Mouse (Mus musculus): ENCODE data around the gene St6gal1.

St6gal1 gene

DNA sequence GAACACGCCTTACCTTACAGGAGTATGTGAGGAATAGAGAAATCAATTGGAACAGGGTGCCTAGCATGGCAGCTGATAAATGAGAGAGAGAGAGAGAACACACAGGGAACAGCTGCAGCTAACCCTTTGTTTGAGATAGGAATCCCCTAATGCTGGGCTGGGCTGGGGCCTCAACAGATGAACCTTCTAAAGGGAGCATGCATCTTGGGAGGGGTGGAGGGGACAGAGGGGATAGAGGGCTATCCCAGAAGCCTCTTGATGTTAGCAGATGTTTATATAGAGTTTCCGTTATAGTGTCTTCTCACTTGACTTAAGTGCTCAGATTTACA is 26.9 kb downstream of the St6gal1 start:
- no peak for DNase-seq

DNA sequence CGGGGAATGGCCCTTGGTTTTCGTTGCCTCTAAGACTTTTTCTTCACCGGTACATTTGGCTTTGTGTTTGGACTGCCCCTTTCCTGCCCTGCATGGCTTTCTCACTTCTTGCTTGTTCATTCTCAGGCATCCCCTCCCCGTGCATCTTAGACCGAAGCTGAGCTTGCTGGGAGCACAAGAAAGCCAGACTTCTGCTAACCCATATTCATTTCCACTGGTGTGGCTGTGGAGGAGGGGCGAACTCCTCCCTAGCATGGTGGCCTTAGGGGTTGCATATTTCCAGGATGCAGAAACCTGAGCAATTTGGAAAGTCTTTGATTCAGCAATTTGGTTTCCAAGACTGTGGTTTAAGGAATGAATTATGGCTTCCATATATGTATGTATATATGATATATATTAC is 29.1 kb downstream of the St6gal1 start:
- no peak for DNase-seq

- DNase-seq = no peak
Observed at GRCm38 (mm10) chr16:23254062-23254461, 29.5 kb downstream of the St6gal1 start.

- DNase-seq = no peak
Observed at GRCm38 (mm10) chr16:23256638-23257037, 32.1 kb downstream of the St6gal1 start.

DNA sequence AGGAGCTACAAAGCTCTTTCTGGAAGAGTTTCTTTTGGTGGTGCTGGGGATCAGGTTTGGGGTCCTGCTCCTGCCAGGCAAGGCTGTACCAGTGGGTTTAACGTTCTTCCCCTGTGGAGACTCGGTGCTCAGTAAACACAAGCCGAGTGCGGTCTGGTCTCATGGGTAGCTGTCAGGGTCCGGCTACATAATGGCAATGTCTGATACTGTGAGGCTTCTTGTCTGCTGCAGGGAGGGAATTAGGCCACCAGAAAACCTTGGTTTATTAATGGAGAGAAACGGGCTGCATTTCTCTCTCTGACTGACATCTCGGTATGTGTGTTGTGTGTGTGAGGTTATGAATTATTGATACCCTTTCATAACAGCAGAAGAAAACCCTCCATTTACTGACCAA is 33.9 kb downstream of the St6gal1 start:
- DNase-seq = no peak

GRCm38 (mm10) chr16:23258823-23259457 is 34.4 kb downstream of the St6gal1 start:
- DNase-seq = no peak

- no peak for DNase-seq
Observed at GRCm38 (mm10) chr16:23259580-23259979, 35.0 kb downstream of the St6gal1 start.

DNA sequence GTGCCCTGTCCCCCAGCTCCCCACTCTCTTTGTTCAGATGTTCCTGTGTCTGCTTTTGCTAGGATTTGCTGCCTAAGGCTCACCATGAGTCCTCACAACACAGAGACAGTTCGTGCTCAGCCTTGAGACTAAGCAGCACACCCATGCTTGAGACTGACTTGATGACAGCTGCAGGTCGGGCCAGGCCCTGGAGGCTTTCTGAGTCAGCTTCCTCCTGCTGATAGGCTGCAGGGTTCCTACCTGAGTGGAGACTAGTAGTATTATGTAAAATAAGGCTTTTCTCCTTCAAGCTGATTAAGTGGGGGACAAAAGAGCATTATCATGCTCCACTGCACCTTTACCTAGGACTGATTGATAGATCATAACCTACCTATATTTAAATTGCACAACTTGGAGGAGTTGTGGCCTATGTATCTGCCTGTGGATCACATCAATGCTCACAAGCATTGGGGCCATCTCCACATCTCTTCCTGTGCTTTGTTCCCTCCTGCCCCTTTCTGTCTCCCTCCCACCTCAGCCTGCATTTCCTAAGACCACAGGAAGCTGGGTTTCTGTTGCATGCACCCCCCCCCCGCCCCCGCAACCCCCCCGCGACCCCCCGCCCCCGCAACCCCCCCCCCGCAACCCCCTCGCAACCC is 37.7 kb downstream of the St6gal1 start:
- DNase-seq = peak; percentile 52

DNA sequence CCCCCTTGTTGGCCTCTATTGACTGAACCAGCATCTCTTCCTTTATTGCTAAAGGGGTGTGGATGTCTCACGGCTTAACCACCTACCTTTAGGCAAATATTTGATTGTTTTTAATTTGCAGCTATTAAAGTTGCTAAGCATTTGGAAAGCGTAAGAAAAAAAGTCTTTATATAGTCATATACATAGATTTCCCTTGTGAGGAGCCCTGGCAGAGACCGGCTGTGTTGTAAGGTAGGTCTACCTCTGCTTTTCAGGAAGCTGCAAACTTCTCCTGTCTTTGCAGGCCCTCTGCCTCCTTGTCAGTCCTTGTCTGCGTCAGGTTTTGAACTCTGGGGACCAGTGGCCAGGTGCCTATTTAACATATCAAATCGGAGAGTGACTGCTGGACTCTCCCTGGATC is 38.3 kb downstream of the St6gal1 start:
- no peak for DNase-seq

DNA sequence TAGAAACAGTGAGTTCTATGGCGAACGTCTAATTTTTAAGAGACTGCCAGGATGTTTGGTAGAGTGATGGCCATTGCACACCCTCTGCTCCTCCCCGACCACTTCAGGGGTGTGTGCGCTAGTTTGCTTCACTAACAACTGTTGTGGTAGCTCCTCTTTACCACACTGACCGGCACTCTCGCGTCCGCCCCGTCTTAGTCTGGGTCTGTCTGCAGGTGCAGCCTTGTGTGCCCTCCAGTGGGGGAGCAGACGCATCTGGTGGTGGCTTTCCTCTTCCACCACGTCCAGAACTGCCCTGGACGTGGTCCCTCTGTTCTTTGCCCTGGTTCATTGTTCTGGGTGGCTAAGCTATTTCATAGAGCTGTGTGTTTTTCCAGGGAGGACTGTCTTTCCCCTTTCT is 40.5 kb downstream of the St6gal1 start:
- DNase-seq = no peak

DNA sequence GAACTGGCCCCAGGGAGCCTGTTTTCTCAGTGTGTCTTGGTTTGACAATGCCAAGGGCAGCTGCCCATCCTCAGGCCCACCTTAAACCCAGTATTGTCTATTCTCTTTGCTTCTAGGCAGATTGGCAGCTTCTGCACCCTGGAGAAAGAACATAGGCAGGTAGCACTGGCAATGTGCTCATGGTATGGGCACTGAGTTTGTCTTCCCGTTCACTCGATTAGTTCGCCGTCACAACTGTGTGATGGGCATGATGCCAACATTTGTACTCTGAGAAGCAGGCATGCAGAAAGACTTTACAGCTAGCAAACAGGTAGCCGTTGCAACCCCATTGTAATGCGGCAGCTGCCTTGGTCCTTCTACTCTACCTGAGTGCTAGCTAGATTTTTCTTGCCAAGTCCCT is 40.9 kb downstream of the St6gal1 start:
- no peak for DNase-seq

GRCm38 (mm10) chr16:23266293-23266692 is 41.8 kb downstream of the St6gal1 start:
- DNase-seq = no peak

DNA sequence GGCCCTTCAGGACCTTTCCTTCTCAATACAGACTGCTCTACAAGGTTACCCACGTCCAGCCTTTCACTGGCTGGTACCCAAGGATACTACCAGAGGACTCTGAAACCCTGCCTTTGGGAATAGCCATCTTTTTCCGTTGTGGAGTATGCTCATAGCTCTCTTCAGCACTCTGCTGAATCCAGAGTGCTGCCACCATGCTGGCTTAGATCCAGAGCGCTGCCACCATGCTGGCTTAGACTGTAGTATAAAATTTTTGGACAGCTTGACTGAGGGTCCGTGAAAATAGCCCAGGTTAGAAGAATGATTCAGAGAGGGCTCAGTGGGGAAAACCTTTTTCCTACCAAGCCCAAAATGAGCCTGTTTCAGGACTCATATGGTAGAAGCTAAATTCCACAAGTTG is 42.4 kb downstream of the St6gal1 start:
- no peak for DNase-seq

DNA sequence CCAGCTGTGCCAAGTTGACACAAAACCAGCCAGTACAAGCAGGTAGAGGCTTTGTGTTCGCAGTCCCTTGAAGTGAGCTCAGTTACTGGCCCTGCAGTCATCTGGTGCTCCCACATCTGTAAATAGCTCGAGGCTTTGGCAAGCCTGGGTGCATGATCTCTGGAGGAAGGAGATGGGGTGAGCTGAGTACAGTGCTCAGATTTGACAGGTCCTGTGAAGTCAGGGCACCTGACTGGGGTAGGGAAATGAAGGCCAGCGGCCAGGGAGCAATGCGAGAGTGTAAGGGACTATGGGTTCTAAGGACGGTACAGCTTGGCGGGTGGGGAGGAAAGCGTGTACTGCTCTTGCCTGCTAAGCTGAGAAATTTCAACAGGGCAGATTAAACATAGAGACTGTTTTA is 43.7 kb downstream of the St6gal1 start:
- DNase-seq = no peak

DNA sequence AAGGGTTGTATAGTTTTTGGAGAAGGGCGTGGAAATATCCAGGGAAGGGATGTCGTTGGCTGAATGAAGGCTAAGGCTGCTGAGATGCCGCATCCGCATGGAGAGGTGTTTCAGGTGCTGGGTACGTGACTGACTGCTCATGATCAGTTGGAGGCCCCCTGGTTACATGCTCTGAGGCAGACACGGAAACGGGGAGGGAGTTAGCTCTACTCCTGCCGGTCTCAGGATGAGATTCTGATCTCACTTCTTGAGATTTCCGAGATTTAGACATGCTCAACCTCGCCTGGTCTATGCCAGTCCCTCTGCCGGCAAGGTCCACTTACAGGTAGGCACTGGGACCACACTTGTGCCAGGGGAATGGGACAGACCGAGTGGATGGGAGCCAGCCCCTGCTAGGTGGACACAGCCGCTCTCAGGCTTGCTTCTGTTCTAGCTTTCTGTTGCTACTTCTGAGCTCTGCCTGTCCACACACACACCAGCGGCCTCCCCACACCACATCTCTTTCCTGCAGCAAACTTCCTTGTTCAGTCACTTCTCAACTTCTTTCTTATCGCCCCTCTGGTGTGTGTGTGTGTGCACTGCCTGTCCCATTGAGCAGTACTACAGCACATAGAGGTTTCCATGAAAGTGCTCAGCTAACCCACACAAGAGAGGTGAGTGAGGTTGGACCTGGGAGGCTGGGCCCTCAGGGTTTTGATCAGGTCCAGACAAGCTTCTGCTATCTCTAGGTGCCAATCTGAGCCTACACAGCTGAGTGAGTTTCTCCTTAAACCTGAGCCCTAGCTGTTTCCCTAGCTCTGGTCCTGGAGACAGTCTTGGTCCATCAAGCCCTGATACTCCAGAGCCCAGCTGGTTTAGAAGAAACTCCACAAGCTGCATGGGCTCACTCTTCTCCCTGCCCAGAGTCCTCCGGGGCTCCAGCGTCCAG is 44.8 kb downstream of the St6gal1 start:
- no peak for DNase-seq

DNA sequence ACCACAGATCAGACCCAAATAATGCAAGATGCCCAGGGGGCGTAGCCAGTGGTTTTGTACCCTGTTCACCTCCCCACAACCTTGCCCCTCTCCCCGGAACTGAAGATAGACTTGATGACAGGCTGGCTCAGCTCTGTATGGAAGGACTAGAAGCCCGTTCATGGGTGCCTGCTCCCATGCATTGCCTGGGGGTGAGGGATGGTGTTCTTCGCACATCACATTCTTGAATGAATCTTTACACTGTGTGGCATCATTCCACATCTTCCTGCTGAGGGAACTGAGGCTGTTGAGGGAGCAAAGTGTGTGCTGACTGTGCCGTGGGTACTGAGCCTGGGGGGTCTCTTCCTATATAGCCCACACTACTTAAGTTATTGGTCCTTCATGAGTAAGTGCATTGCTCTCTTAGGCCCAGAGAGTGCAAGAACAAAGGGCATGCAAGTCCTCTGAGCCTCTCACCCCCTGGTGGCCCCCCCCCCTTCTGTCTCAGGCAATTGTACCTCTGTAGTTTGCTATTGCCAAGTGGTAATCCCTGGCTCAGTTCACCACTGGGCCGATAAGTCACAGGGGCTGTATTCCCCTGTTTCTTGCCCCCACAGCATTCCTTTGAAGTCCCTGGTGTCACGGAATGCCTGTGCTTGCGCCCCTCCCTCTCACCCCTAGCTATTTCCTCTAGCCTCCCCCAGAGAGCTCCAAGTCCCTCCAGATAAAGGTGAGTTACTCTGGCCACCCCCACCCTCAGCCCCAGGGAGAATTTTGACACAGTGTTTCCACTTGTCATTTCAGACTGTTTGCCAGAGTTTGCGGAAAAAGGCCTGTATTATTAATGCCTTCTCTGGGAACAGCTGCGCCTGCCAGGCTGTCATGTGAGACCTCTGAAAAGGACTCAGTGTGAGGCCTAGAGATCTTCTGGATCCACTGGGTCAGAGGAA is 45.7 kb downstream of the St6gal1 start:
- no peak for DNase-seq

DNA sequence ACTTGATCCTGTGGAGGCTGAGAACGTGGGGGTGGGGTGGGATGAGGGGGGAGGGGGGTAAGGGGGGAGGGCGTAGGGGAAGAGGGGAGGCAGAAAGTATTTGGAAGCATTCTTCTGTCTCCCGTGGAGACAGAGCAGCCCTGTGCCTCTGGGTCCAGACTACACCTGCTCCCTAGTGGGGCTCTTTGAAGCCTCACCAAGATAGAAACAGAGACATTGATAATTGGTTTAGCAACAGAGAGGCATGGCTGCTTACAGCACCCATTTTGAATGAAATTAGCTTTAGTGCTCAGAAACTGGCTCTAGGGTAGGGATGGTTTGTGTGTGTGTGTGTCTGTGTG is 46.3 kb downstream of the St6gal1 start:
- no peak for DNase-seq

DNA sequence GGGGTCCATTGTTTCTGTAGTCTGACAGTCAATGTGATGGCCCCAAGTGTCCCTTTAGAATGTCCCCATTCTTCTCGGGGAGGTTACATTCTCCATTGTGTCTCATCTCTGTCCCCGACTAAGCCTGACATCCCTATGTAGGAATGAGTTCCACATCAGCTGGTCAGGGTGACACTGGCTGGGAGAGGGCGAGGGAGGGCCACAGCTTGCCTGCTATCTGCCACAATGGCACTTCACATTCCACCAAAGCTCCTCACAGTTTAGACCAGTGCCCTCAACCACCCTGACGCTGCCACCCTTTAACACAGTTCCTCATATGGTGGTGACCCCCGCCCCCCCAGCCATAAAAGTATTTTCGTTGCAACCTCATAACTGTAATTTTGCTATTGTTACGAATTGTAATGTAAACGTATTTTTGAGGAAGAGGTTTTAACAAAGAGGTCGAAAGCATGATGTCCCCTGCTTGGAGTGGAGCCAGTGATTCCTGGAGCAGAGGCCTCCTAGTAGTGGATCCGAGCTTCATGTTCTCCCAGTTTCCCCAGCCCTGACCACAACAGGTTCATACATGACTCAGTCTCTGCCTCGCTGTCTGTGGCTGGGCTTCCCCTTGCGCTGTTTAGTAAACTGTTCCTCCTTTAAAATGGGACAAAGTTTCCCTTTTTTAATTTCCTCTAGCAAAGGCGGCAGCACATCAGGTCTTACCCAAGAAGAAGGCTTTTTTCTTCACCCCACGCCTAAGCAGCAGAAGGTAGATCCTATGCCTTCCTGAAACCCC is 47.4 kb downstream of the St6gal1 start:
- no peak for DNase-seq

GRCm38 (mm10) chr16:23272521-23273230 is 48.1 kb downstream of the St6gal1 start:
- DNase-seq = no peak

DNA sequence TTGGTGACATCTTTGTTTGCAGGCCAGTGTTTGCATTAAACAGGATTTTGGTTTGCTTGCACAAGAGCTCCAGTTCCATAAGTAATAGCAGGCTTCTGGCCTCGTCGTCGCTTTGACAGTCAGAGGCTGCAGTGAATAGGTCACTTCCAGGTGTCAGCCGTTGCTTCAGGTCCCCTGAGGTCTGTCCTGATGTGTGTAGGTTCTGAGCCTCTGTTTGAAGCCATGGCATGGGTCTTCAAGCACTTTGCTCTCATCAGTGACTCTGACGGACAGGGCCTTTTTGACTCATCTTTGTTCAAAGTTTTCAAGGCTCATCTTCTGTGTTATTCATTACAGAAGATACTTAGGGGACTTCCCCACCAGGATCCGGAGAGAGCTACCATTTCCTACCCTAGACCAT is 49.5 kb downstream of the St6gal1 start:
- DNase-seq = no peak

DNA sequence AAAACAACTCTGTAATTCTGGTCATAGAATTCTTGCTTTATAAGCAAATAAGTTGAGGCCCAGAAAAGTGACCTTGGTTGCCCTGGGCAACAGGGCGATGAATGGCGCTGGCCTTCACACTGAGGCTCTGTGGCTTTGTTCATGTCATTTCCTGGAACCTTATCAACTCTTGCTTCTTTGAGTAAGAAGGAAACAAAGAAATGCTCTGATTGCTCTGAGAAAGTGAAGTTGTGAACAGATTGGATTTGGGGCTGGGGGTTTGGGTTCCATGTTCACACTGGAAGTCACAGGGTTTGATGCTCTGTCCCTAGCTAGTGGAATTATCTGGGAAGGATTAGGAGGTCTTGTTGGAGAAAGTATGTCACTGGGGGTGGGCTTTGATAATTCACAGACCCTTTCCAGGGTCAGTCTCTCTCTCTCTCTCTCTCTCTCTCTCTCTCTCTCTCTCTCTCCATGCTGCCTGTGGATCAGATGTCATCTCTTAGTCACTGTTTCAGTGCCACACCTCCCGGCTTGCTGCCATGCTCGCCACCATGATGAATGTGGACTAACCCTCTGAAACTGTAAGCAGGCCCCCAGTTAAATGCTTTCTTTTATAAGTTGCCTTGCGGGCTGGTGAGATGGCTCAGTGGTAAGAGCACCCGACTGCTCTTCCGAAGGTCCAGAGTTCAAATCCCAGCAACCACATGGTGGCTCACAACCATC is 50.2 kb downstream of the St6gal1 start:
- no peak for DNase-seq
